Mouse (Mus musculus) MEL (cell line): ENCODE results near the gene Sall1. TPM values are rescaled to one million over a fixed set of nuclear protein-coding genes. Genes with fewer than 3 reads are reported as not detected.

Experiments
- DNase-seq: peaks from one replicate; pipeline ENCODE4 v3.0.0; 2011; ENCODE audit warnings: low read depth, low spot score
- H3K27ac ChIP-seq: 2 replicates; pipeline ENCODE4 v1.5.1; 2012; ENCODE audit warnings: low read depth, mild to moderate bottlenecking, control low read depth, low read length, moderate library complexity; ENCODE audit not compliant: control insufficient read depth
- H3K27me3 ChIP-seq, 2 experiments: fragments of 150-350 bp in 1 of 2; sonication (generic) in 1 of 2; 2 replicates each; pipeline ENCODE4 v1.6.1; 2012; ENCODE audit warnings: low read length in 2 of 2, mild to moderate bottlenecking in 2 of 2, improper control_type of control experiment in 1 of 2, moderate library complexity in 1 of 2; ENCODE audit not compliant: insufficient read depth in 2 of 2, control insufficient read depth in 1 of 2
- H3K36me3 ChIP-seq, 2 experiments: 2 replicates each; pipeline ENCODE4 v1.6.1; 2012 to 2014; ENCODE audit warnings: low read length in 2 of 2, improper control_type of control experiment in 1 of 2, inconsistent platforms in 1 of 2, mild to moderate bottlenecking in 1 of 2; ENCODE audit not compliant: insufficient read depth in 2 of 2, control insufficient read depth in 1 of 2
- H3K4me1 ChIP-seq, 2 experiments: fragments of 150-350 bp in 1 of 2; sonication (generic) in 1 of 2; 2 replicates each; pipeline ENCODE4 v1.6.1; 2012; ENCODE audit warnings: low read length in 2 of 2, improper control_type of control experiment in 1 of 2, mild to moderate bottlenecking in 1 of 2; ENCODE audit not compliant: insufficient read depth in 2 of 2, control insufficient read depth in 1 of 2
- H3K4me3 ChIP-seq, 2 experiments: fragments of 150-350 bp in 1 of 2; sonication (generic) in 1 of 2; 2 replicates each; pipeline ENCODE4 v1.5.1; 2012; ENCODE audit warnings: low read depth in 2 of 2, low read length in 2 of 2, mild to moderate bottlenecking in 2 of 2, moderate library complexity in 2 of 2, control low read depth in 1 of 2, improper control_type of control experiment in 1 of 2; ENCODE audit not compliant: control insufficient read depth in 1 of 2, insufficient read depth in 1 of 2
- H3K79me2 ChIP-seq: 2 replicates; pipeline ENCODE4 v1.6.1; 2012; ENCODE audit warnings: mild to moderate bottlenecking, low read length, moderate library complexity; ENCODE audit not compliant: control insufficient read depth, poor library complexity, insufficient read depth
- H3K9ac ChIP-seq: 2 replicates; pipeline ENCODE4 v1.6.1; 2012; ENCODE audit warnings: low read depth, mild to moderate bottlenecking, control low read depth, low read length, moderate library complexity; ENCODE audit not compliant: control insufficient read depth, poor library complexity, severe bottlenecking
- H3K9me3 ChIP-seq: fragments of 150-350 bp; sonication (generic); replicated peaks from 2 replicates; pipeline ENCODE4 v1.6.1; 2012; ENCODE audit warnings: mild to moderate bottlenecking, low read length, improper control_type of control experiment, moderate library complexity; ENCODE audit not compliant: insufficient read depth
- CHD1 ChIP-seq: IDR thresholded peaks from 2 replicates; pipeline ENCODE4 v1.6.1; 2012; ENCODE audit warnings: low read depth, mild to moderate bottlenecking, inconsistent platforms, low read length, improper control_type of control experiment
- CTCF ChIP-seq, 3 experiments: IDR thresholded peaks in 2 of 3; conservative IDR thresholded peaks in 1 of 3; 2 replicates each; pipeline ENCODE4 v1.5.1; 2011 to 2012; ENCODE audit warnings: low read length in 3 of 3, low read depth in 2 of 3, mild to moderate bottlenecking in 2 of 3, improper control_type of control experiment in 1 of 3, inconsistent platforms in 1 of 3, mixed read lengths in 1 of 3, moderate library complexity in 1 of 3; ENCODE audit not compliant: control insufficient read depth in 1 of 3, insufficient read depth in 1 of 3, poor library complexity in 1 of 3, severe bottlenecking in 1 of 3
- HCFC1 ChIP-seq: IDR thresholded peaks from 2 replicates; pipeline ENCODE4 v1.6.1; 2012; ENCODE audit warnings: low read depth, mild to moderate bottlenecking, inconsistent platforms, low read length, improper control_type of control experiment, moderate library complexity
- MAX ChIP-seq: IDR thresholded peaks from 2 replicates; pipeline ENCODE4 v1.6.1; 2011; ENCODE audit warnings: low read length, improper control_type of control experiment
- MXI1 ChIP-seq: IDR thresholded peaks from 2 replicates; pipeline ENCODE4 v1.6.1; 2011; ENCODE audit warnings: mild to moderate bottlenecking, low read depth, low read length, improper control_type of control experiment
- MYC ChIP-seq: IDR thresholded peaks from 2 replicates; pipeline ENCODE4 v1.6.1; 2011; ENCODE audit warnings: low read depth, mild to moderate bottlenecking, low read length, improper control_type of control experiment, moderate library complexity
- POLR2AphosphoS2 ChIP-seq: IDR thresholded peaks from 2 replicates; pipeline ENCODE4 v1.6.1; 2011; ENCODE audit warnings: low read length, improper control_type of control experiment
- SIN3A ChIP-seq: IDR thresholded peaks from 2 replicates; pipeline ENCODE4 v1.6.1; 2012; ENCODE audit warnings: low read length, improper control_type of control experiment, inconsistent platforms
- TAL1 ChIP-seq: IDR thresholded peaks from 2 replicates; pipeline ENCODE4 v1.6.1; 2012; ENCODE audit warnings: mild to moderate bottlenecking, inconsistent platforms, low read length, moderate library complexity, mixed read lengths
- TCF12 ChIP-seq: IDR thresholded peaks from 2 replicates; pipeline ENCODE4 v1.6.1; 2014; ENCODE audit warnings: low read depth, mild to moderate bottlenecking, inconsistent platforms, low read length, improper control_type of control experiment, moderate library complexity
- UBTF ChIP-seq: IDR thresholded peaks from 2 replicates; pipeline ENCODE4 v1.6.1; 2012; ENCODE audit warnings: low read depth, mild to moderate bottlenecking, inconsistent platforms, low read length, improper control_type of control experiment, moderate library complexity, borderline replicate concordance; ENCODE audit not compliant: insufficient read depth
- USF2 ChIP-seq, 2 experiments: IDR thresholded peaks; 2 replicates each; pipeline ENCODE4 v1.6.1; 2011 to 2012; ENCODE audit warnings: improper control_type of control experiment in 2 of 2, low read length in 2 of 2, borderline replicate concordance in 1 of 2, inconsistent platforms in 1 of 2, low read depth in 1 of 2, mild to moderate bottlenecking in 1 of 2; ENCODE audit not compliant: insufficient read depth in 1 of 2
- ZC3H11A ChIP-seq: IDR thresholded peaks from 2 replicates; pipeline ENCODE4 v1.6.1; 2012; ENCODE audit warnings: low read depth, mild to moderate bottlenecking, inconsistent platforms, low read length, improper control_type of control experiment
- ZKSCAN1 ChIP-seq: IDR thresholded peaks from 2 replicates; pipeline ENCODE4 v1.6.1; 2012; ENCODE audit warnings: low read depth, mild to moderate bottlenecking, inconsistent platforms, low read length, improper control_type of control experiment, moderate library complexity
- polyA plus RNA-seq, 2 experiments: library from polyadenylated mRNA; stranded (reverse) in 1 of 2; unstranded in 1 of 2; fragments of >175 nt in 1 of 2; fragments of >200 nt in 1 of 2; gene quantifications; 2 replicates each; pipeline versions ENCODE4 v1.2.1 to v1.2.4; 2012; ENCODE audit warnings: low replicate concordance in 2 of 2, low read depth in 1 of 2; ENCODE audit not compliant: insufficient read length in 2 of 2, insufficient read depth in 1 of 2, missing spikeins in 1 of 2
- total RNA-seq: library from RNA; depleted of rRNA; stranded (reverse); fragments of 300-350 nt; gene quantifications from 2 replicates; pipeline ENCODE4 v1.2.3, GENCODE M21; 2012

The Sall1 gene
- total and polyA plus RNA-seq, 3 experiments: not detected

DNA sequence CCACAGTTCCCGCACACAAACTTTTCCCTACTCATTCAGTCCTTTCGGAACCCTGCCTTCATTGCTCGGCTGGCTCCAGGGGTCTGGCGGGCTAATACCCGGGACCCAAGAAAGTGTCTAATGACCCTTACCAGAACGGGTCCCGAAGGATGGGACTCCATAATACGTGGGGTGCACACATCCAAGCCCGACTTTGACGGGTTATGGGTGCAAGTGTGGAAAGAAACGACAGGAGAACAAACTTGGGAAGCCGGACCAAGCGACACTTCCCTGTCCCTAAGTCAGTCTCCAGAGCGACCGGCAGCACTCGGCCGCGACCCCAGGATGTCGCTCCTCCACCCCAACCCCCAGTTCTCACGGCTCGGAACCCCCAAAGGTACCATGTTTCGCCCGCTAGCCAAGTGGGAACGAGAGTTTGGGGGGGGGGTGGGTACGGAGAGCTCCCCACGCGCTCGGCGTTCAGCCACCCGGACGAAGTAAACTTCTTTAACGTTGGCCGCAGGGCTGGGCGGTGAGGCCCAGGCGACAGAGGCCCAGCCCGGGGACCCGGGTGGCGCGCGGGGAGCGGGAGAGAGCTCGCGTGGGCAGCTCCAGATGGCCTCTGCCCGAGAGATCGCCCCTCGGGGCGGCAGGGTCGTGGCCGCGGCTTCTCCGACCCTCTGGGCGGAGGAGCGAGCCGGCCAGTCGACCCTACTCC is 2.4 kb downstream of the Sall1 start:
- Histone ChIP-seq H3K9ac (no peak overlapping the region), H3K79me2 (no peaks in the 10 kb centered on the region), H3K4me1 (no peaks in the 10 kb centered on the region), H3K27ac (no peak overlapping the region), H3K4me3 (no peak overlapping the region), H3K36me3 (no peaks in the 10 kb centered on the region), H3K27me3 (no peaks in the 10 kb centered on the region), H3K9me3 (no peaks in the 10 kb centered on the region)
- TF ChIP-seq UBTF (no peak), MXI1 (no peak), ZKSCAN1 (no peak), CTCF (IDR thresholded peaks at IDR 0.05 in 2 of 3, conservative IDR thresholded peaks at IDR 0.05 in 1 of 3; ENCODE audit: control insufficient read depth in 1 of 3, insufficient read depth in 1 of 3, low read depth in 2 of 3, low read length in 3 of 3, poor library complexity in 1 of 3, severe bottlenecking in 1 of 3) (no peak)
- DNase-seq: no peak

DNA sequence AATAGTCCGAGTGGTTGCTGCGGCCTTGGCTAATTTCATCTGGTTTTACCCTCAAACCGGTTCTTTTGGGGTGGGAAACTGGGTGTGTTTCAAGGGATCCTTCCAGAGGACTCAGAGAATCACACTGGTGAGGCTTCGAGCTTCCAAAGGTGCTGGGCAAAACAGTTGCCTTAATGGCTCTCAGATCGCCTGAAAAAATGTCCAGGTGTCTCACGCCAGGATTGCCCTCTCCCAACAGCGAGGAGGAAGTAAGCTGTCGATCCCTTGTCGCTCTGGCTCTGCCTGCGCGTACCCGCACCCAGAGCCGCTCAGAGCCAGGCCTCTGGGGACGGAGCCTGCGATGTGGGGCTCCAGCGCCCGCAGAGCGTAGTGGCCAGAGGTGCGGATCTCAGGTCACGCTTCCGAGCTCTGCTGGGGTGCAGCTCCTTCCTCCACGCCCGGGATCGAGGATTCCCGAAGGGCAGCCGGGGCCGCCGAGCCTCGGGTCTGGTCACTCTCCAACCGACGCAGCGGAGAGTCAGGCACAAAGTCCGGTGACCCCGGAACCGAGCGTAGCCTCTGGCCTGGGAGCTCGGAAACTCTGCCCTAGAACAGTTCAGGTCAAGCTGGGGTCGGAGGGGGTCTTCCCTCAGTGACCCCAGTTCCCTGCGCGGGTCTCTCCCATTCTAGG is 3.1 kb downstream of the Sall1 start:
- Histone ChIP-seq H3K9ac (no peak overlapping the region), H3K27ac (no peak overlapping the region), H3K9me3 (no peaks in the 10 kb centered on the region), H3K79me2 (no peaks in the 10 kb centered on the region), H3K4me3 (no peak overlapping the region), H3K36me3 (no peaks in the 10 kb centered on the region), H3K27me3 (no peaks in the 10 kb centered on the region), H3K4me1 (no peaks in the 10 kb centered on the region)
- DNase-seq: no peak
- no peak for TF ChIP-seq POLR2AphosphoS2
- TF ChIP-seq USF2 (IDR thresholded peaks at IDR 0.05; ENCODE audit: borderline replicate concordance in 1 of 2, insufficient read depth in 1 of 2, low read depth in 1 of 2, low read length in 2 of 2): no peak
- TF ChIP-seq MAX: no peak
- TF ChIP-seq TCF12: no peak
- TF ChIP-seq TAL1: no peak
- TF ChIP-seq CTCF (IDR thresholded peaks at IDR 0.05 in 2 of 3, conservative IDR thresholded peaks at IDR 0.05 in 1 of 3; ENCODE audit: control insufficient read depth in 1 of 3, insufficient read depth in 1 of 3, low read depth in 2 of 3, low read length in 3 of 3, poor library complexity in 1 of 3, severe bottlenecking in 1 of 3): no peak
- no peak for TF ChIP-seq ZKSCAN1
- no peak for TF ChIP-seq UBTF
- no peak for TF ChIP-seq MYC
- TF ChIP-seq HCFC1: no peak
- TF ChIP-seq SIN3A: no peak
- no peak for TF ChIP-seq ZC3H11A
- TF ChIP-seq CHD1: no peak
